Mouse (Mus musculus): ENCODE measurements around the gene Nptx1.

The Nptx1 gene

GRCm38 (mm10) chr11:119522779-119523178 lies 24.8 kb downstream of the Nptx1 start:
- no peak for DNase-seq (ENCODE audit: low read depth)

GRCm38 (mm10) chr11:119521920-119522710 lies 25.4 kb downstream of the Nptx1 start:
- no peak for DNase-seq (ENCODE audit: low read depth)

GRCm38 (mm10) chr11:119520713-119521063 lies 26.9 kb downstream of the Nptx1 start:
- no peak for DNase-seq (ENCODE audit: low read depth)

- no peak for DNase-seq (ENCODE audit: low read depth)
Measured at GRCm38 (mm10) chr11:119520005-119520712, 27.4 kb downstream of the Nptx1 start.

- DNase-seq (ENCODE audit: low read depth) = no peak
Measured at GRCm38 (mm10) chr11:119519387-119519786, 28.2 kb downstream of the Nptx1 start.

- no peak for DNase-seq (ENCODE audit: low read depth)
Measured at GRCm38 (mm10) chr11:119516677-119517361, 30.7 kb downstream of the Nptx1 start.

GRCm38 (mm10) chr11:119515823-119516676 lies 31.5 kb downstream of the Nptx1 start:
- no peak for DNase-seq (ENCODE audit: low read depth)

- DNase-seq (ENCODE audit: low read depth) = no peak
Measured at GRCm38 (mm10) chr11:119514967-119515636, 32.5 kb downstream of the Nptx1 start.

- no peak for DNase-seq (ENCODE audit: low read depth)
Measured at GRCm38 (mm10) chr11:119514108-119514860, 33.3 kb downstream of the Nptx1 start.

- no peak for DNase-seq (ENCODE audit: low read depth)
Measured at GRCm38 (mm10) chr11:119513038-119513659, 34.4 kb downstream of the Nptx1 start.

- no peak for DNase-seq (ENCODE audit: low read depth)
Measured at GRCm38 (mm10) chr11:119509165-119509776, 38.3 kb downstream of the Nptx1 start.

- no peak for DNase-seq (ENCODE audit: low read depth)
Measured at GRCm38 (mm10) chr11:119507772-119508171, 39.8 kb downstream of the Nptx1 start.

- no peak for DNase-seq (ENCODE audit: low read depth)
Measured at GRCm38 (mm10) chr11:119506386-119506785, 41.2 kb downstream of the Nptx1 start.

GRCm38 (mm10) chr11:119503675-119504074 lies 43.9 kb downstream of the Nptx1 start:
- DNase-seq (ENCODE audit: low read depth) = peak; percentile 72

GRCm38 (mm10) chr11:119500011-119500410 lies 47.5 kb downstream of the Nptx1 start:
- DNase-seq (ENCODE audit: low read depth) = no peak

GRCm38 (mm10) chr11:119499297-119499696 lies 48.3 kb downstream of the Nptx1 start:
- DNase-seq (ENCODE audit: low read depth) = no peak

- DNase-seq (ENCODE audit: low read depth) = no peak
Measured at GRCm38 (mm10) chr11:119497451-119497850, 50.1 kb downstream of the Nptx1 start.

- DNase-seq (ENCODE audit: low read depth) = no peak
Measured at GRCm38 (mm10) chr11:119496147-119496546, 51.4 kb downstream of the Nptx1 start.

GRCm38 (mm10) chr11:119493516-119493915 lies 54.0 kb downstream of the Nptx1 start:
- DNase-seq (ENCODE audit: low read depth) = no peak

GRCm38 (mm10) chr11:119492830-119493229 lies 54.7 kb downstream of the Nptx1 start:
- peak; percentile 18 for DNase-seq (ENCODE audit: low read depth)

All from naive thymus-derived CD4-positive, alpha-beta T cell, adult 2 months (primary cell).